Mouse (Mus musculus) intestine, postnatal 0 days (tissue): ENCODE measurements at regions not wholly inside any gene's neighbourhood (a gene's known extent, or its start where the extent isn't known, plus 50 kb on each side); places are given as distances from the start of the nearest gene placed in this dataset.

Experiments used
- ATAC-seq: fragments of 200-750 bp; cut with Nextera tagmentation; 2 replicates; pipeline ENCODE4 v1.8.0; 2017; ENCODE audit warnings: mild to moderate bottlenecking, moderate TSS enrichment, moderate library complexity
- H3K27ac ChIP-seq: fragments of 300-500 bp; sonication (generic); 2 replicates; pipeline ENCODE4 v1.5.1; 2014; ENCODE audit warnings: mild to moderate bottlenecking, low read depth, low read length, moderate library complexity
- H3K27me3 ChIP-seq: fragments of 300-500 bp; sonication (generic); replicated peaks from 2 replicates; pipeline ENCODE4 v1.6.1; 2014; ENCODE audit warnings: low read length, mixed read lengths; ENCODE audit not compliant: control insufficient read depth, insufficient read depth
- H3K36me3 ChIP-seq: fragments of 300-500 bp; sonication (generic); 2 replicates; pipeline ENCODE4 v1.6.1; 2014; ENCODE audit warnings: mild to moderate bottlenecking, moderate library complexity; ENCODE audit not compliant: control insufficient read depth, insufficient read depth
- H3K4me1 ChIP-seq: fragments of 300-500 bp; sonication (generic); replicated peaks from 2 replicates; pipeline ENCODE4 v1.6.1; 2014; ENCODE audit warnings: antibody characterized with exemption, low read length, mixed read lengths; ENCODE audit not compliant: control insufficient read depth, insufficient read depth
- H3K4me2 ChIP-seq: fragments of 300-500 bp; sonication (generic); replicated peaks from 2 replicates; pipeline ENCODE4 v1.6.1; 2014; ENCODE audit warnings: low read depth, mild to moderate bottlenecking, moderate library complexity
- H3K4me3 ChIP-seq: fragments of 300-500 bp; sonication (generic); 2 replicates; pipeline ENCODE4 v1.5.1; 2014; ENCODE audit warnings: low read depth, low read length
- H3K9ac ChIP-seq: fragments of 300-500 bp; sonication (generic); 2 replicates; pipeline ENCODE4 v1.6.1; 2014; ENCODE audit warnings: mild to moderate bottlenecking, low read depth, low read length
- H3K9me3 ChIP-seq: fragments of 300-500 bp; sonication (generic); 2 replicates; pipeline ENCODE4 v1.6.1; 2016; ENCODE audit warnings: mixed run types; ENCODE audit not compliant: control insufficient read depth
- CTCF ChIP-seq: sonication (generic); IDR thresholded peaks from 2 replicates; pipeline ENCODE4 v1.5.1; 2016; ENCODE audit warnings: low read depth, mild to moderate bottlenecking, control low read depth, antibody characterized with exemption, moderate library complexity
- WGBS: fragments of 180-500 bp; shearing (Covaris S2); extraction: QIAGEN DNeasy Blood & Tissue Kit; methylation state at CpG from one replicate; pipeline ENCODE4 v1.1.7; 2014; 5-methylcytosine and 5-hydroxymethylcytosine counted together

GRCm38 (mm10) chr4:153284209-153284608 lies 198.4 kb downstream of the Ajap1 start:
- Histone ChIP-seq H3K9me3 (no peaks in the 10 kb centered on the region), H3K27ac (no peak overlapping the region), H3K4me3 (no peak overlapping the region), H3K27me3 (no peaks in the 10 kb centered on the region), H3K4me1 (no peaks in the 10 kb centered on the region), H3K36me3 (no peaks in the 10 kb centered on the region), H3K9ac (no peak overlapping the region), H3K4me2 (no peak overlapping the region)
- no peak for TF ChIP-seq CTCF
- 81% methylated on average over 5 of the region's 5 CpGs for WGBS
- no peak for ATAC-seq

GRCm38 (mm10) chr4:153276571-153276970 lies 206.0 kb downstream of the Ajap1 start:
- 56% methylated on average over 5 of the region's 5 CpGs for WGBS
- H3K36me3 ChIP-seq: no peaks in the 10 kb centered on the region
- no peaks in the 10 kb centered on the region for H3K4me1 ChIP-seq
- H3K27ac ChIP-seq: no peak overlapping the region
- no peak for ATAC-seq
- H3K4me3 ChIP-seq: no peak overlapping the region
- TF ChIP-seq CTCF: no peak
- no peaks in the 10 kb centered on the region for H3K27me3 ChIP-seq
- no peak overlapping the region for H3K9ac ChIP-seq
- no peak overlapping the region for H3K4me2 ChIP-seq
- no peaks in the 10 kb centered on the region for H3K9me3 ChIP-seq

GRCm38 (mm10) chr4:153271376-153271775 lies 211.2 kb downstream of the Ajap1 start:
- TF ChIP-seq CTCF: no peak
- Histone ChIP-seq H3K36me3 (no peaks in the 10 kb centered on the region), H3K9ac (no peak overlapping the region), H3K27ac (no peak overlapping the region), H3K4me2 (no peak overlapping the region), H3K27me3 (no peaks in the 10 kb centered on the region), H3K4me1 (no peaks in the 10 kb centered on the region), H3K4me3 (no peak overlapping the region), H3K9me3 (no peaks in the 10 kb centered on the region)
- 67% methylated on average over 5 of the region's 5 CpGs for WGBS
- ATAC-seq: no peak

GRCm38 (mm10) chr4:153263216-153263805 lies 219.3 kb downstream of the Ajap1 start:
- WGBS: 62% methylated on average over 15 of the region's 15 CpGs
- Histone ChIP-seq H3K27ac (no peak overlapping the region), H3K36me3 (no peaks in the 10 kb centered on the region), H3K27me3 (no peaks in the 10 kb centered on the region), H3K9me3 (no peaks in the 10 kb centered on the region), H3K4me2 (no peak overlapping the region), H3K9ac (no peak overlapping the region), H3K4me3 (no peak overlapping the region), H3K4me1 (no peaks in the 10 kb centered on the region)
- no peak for TF ChIP-seq CTCF
- ATAC-seq: no peak

- 73% methylated on average over 14 of the region's 14 CpGs for WGBS
- Histone ChIP-seq H3K36me3 (no peaks in the 10 kb centered on the region), H3K27ac (no peak overlapping the region), H3K9ac (no peak overlapping the region), H3K27me3 (no peaks in the 10 kb centered on the region), H3K4me3 (no peak overlapping the region), H3K9me3 (no peaks in the 10 kb centered on the region), H3K4me1 (no peaks in the 10 kb centered on the region), H3K4me2 (no peak overlapping the region)
- ATAC-seq: no peak
- TF ChIP-seq CTCF: no peak
These were observed 221.6 kb downstream of the Ajap1 start for GRCm38 (mm10) chr4:153260941-153261557.

GRCm38 (mm10) chr4:153251943-153252342 lies 230.7 kb downstream of the Ajap1 start:
- Histone ChIP-seq H3K9ac (no peak overlapping the region), H3K4me3 (no peak overlapping the region), H3K4me2 (no peak overlapping the region), H3K27ac (no peak overlapping the region), H3K9me3 (no peaks in the 10 kb centered on the region), H3K27me3 (no peaks in the 10 kb centered on the region), H3K4me1 (no peaks in the 10 kb centered on the region), H3K36me3 (no peaks in the 10 kb centered on the region)
- TF ChIP-seq CTCF: no peak
- no peak for ATAC-seq
- WGBS: 36% methylated on average over 3 of the region's 3 CpGs

GRCm38 (mm10) chr4:153251311-153251710 lies 231.3 kb downstream of the Ajap1 start:
- Histone ChIP-seq H3K4me1 (no peaks in the 10 kb centered on the region), H3K4me2 (no peak overlapping the region), H3K27me3 (no peaks in the 10 kb centered on the region), H3K9ac (no peak overlapping the region), H3K27ac (no peak overlapping the region), H3K9me3 (no peaks in the 10 kb centered on the region), H3K4me3 (no peak overlapping the region), H3K36me3 (no peaks in the 10 kb centered on the region)
- WGBS: 59% methylated on average over 8 of the region's 8 CpGs
- no peak for ATAC-seq
- no peak for TF ChIP-seq CTCF
